Mouse (Mus musculus): Measurements from ENCODE around the gene Mllt6. TPM values are rescaled to one million over a fixed set of nuclear protein-coding genes. Genes with fewer than 3 reads are reported as not detected.

The Mllt6 gene
- total and polyA plus RNA-seq, 3 experiments, result 24.3 to 55.6 (median 43.0) TPM

GRCm38 (mm10) chr11:97697199-97697890 lies 34.1 kb downstream of the Mllt6 start:
- no peak overlapping the region for H3K27ac ChIP-seq (ENCODE audit: insufficient read depth, low read depth)
- no peak for DNase-seq (ENCODE audit: extremely low read depth)
- no peak for TF ChIP-seq CHD1 (IDR thresholded peaks at IDR 0.05; ENCODE audit: low read depth, low read length)
- no peak for TF ChIP-seq POLR2AphosphoS2 (IDR thresholded peaks at IDR 0.05; ENCODE audit: low read depth, low read length)
- no peak for TF ChIP-seq EP300 (IDR thresholded peaks at IDR 0.05; ENCODE audit: low read length)
- TF ChIP-seq TCF12 (IDR thresholded peaks at IDR 0.05; ENCODE audit: low read depth, low read length), result no peak
- 0 out of 2 replicates have a peak, but pooled peaks have one; percentile 34 for TF ChIP-seq TBP (conservative IDR thresholded peaks at IDR 0.05; ENCODE audit: low read depth, low read length)
- no peak overlapping the region for H3K4me2 ChIP-seq (ENCODE audit: insufficient read depth, low read depth, poor library complexity, severe bottlenecking)
- H3K4me1 ChIP-seq (ENCODE audit: control insufficient read depth in 1 of 2, insufficient read depth in 2 of 2), result peaks cover 9 to 40% of the 10 kb centered on the region in 2 experiments
- no peak overlapping the region for H3K9ac ChIP-seq (ENCODE audit: insufficient read depth, low read depth)
- no peaks in the 10 kb centered on the region; the same call in 1 of the 2 replicates for H3K79me2 ChIP-seq (replicated peaks; ENCODE audit: control insufficient read depth, extremely low read depth, insufficient read depth, poor library complexity, severe bottlenecking)
- no peaks in the 10 kb centered on the region for H3K9me3 ChIP-seq (replicated peaks; ENCODE audit: low read length)
- in situ Hi-C loops (cut with MboI; ENCODE audit: low pct_ligation_motif_present, low pct_unique_long_range_greater_than_20kb, low sequenced_read_pairs) (loop anchor here (5.0 kb wide), 1 partner anchor 65 kb away; no protein-coding TSS in a partner anchor), dilution Hi-C loops (cut with MboI; ENCODE audit: extremely low pct_ligation_motif_present, extremely low pct_unique_long_range_greater_than_20kb, low sequenced_read_pairs) (no loop called here)
- peaks cover 21% of the 10 kb centered on the region for H3K27me3 ChIP-seq (replicated peaks)
- H3K4me3 ChIP-seq (replicated peaks in 1 of 3; ENCODE audit: low read depth in 2 of 3, low read length in 2 of 3, poor library complexity in 1 of 3), result no peak overlapping the region
- H3K36me3 ChIP-seq (replicated peaks in 1 of 2; ENCODE audit: control insufficient read depth in 1 of 2, insufficient read depth in 1 of 2, low read length in 1 of 2), result peaks cover 10 to 24% of the 10 kb centered on the region in 2 experiments

GRCm38 (mm10) chr11:97697891-97698529 lies 34.8 kb downstream of the Mllt6 start:
- 0 out of 2 replicates have a peak, but pooled peaks have one; percentile 6 for TF ChIP-seq MAFK (IDR thresholded peaks at IDR 0.05; ENCODE audit: insufficient replicate concordance, low read length)
- no peak for TF ChIP-seq TCF12 (IDR thresholded peaks at IDR 0.05; ENCODE audit: low read depth, low read length)
- Histone ChIP-seq H3K36me3 (replicated peaks in 1 of 2; ENCODE audit: control insufficient read depth in 1 of 2, insufficient read depth in 1 of 2, low read length in 1 of 2) (peaks cover 4 to 17% of the 10 kb centered on the region in 2 experiments), H3K27ac (ENCODE audit: insufficient read depth, low read depth) (no peak overlapping the region), H3K9ac (ENCODE audit: insufficient read depth, low read depth) (peak overlapping the region; percentile 84; the same call in 1 of the 2 replicates), H3K9me3 (replicated peaks; ENCODE audit: low read length) (no peaks in the 10 kb centered on the region), H3K4me3 (replicated peaks in 1 of 3; ENCODE audit: low read depth in 2 of 3, low read length in 2 of 3, poor library complexity in 1 of 3) (peak overlapping the region; percentile 66 to 83 (median 72)), H3K4me1 (ENCODE audit: control insufficient read depth in 1 of 2, insufficient read depth in 2 of 2) (peaks cover 9 to 40% of the 10 kb centered on the region in 2 experiments), H3K4me2 (ENCODE audit: insufficient read depth, low read depth, poor library complexity, severe bottlenecking) (peak overlapping the region; percentile 46), H3K79me2 (replicated peaks; ENCODE audit: control insufficient read depth, extremely low read depth, insufficient read depth, poor library complexity, severe bottlenecking) (no peaks in the 10 kb centered on the region; the same call in 1 of the 2 replicates), H3K27me3 (replicated peaks) (peaks cover 21% of the 10 kb centered on the region)
- DNase-seq (ENCODE audit: extremely low read depth), result no peak
- dilution Hi-C loops (cut with MboI; ENCODE audit: extremely low pct_ligation_motif_present, extremely low pct_unique_long_range_greater_than_20kb, low sequenced_read_pairs) (no loop called here), in situ Hi-C loops (cut with MboI; ENCODE audit: low pct_ligation_motif_present, low pct_unique_long_range_greater_than_20kb, low sequenced_read_pairs) (loop anchor here (5.0 kb wide), 1 partner anchor 66 kb away; no protein-coding TSS in a partner anchor)

- H3K79me2 ChIP-seq (replicated peaks; ENCODE audit: control insufficient read depth, extremely low read depth, insufficient read depth, poor library complexity, severe bottlenecking), result peaks cover 7% of the 10 kb centered on the region
- H3K4me1 ChIP-seq (ENCODE audit: control insufficient read depth in 1 of 2, insufficient read depth in 2 of 2), result peaks cover 9 to 40% of the 10 kb centered on the region in 2 experiments
- H3K4me2 ChIP-seq (ENCODE audit: insufficient read depth, low read depth, poor library complexity, severe bottlenecking), result peak overlapping the region; percentile 46
- H3K9me3 ChIP-seq (replicated peaks; ENCODE audit: low read length), result no peaks in the 10 kb centered on the region
- H3K36me3 ChIP-seq (replicated peaks in 1 of 2; ENCODE audit: control insufficient read depth in 1 of 2, insufficient read depth in 1 of 2, low read length in 1 of 2), result peaks cover 2 to 11% of the 10 kb centered on the region in 2 experiments
- in situ Hi-C loops (cut with MboI; ENCODE audit: low pct_ligation_motif_present, low pct_unique_long_range_greater_than_20kb, low sequenced_read_pairs), result loop anchor here (5.0 kb wide), 1 partner anchor 67 kb away; no protein-coding TSS in a partner anchor
- H3K27me3 ChIP-seq (replicated peaks), result peaks cover 21% of the 10 kb centered on the region
- peak overlapping the region; percentile 16; the same call in 1 of the 2 replicates for H3K27ac ChIP-seq (ENCODE audit: insufficient read depth, low read depth)
- no peak for DNase-seq (ENCODE audit: extremely low read depth)
- dilution Hi-C loops (cut with MboI; ENCODE audit: extremely low pct_ligation_motif_present, extremely low pct_unique_long_range_greater_than_20kb, low sequenced_read_pairs), result no loop called here
- peak overlapping the region; percentile 84 for H3K9ac ChIP-seq (ENCODE audit: insufficient read depth, low read depth)
- peak overlapping the region; percentile 66 to 83 (median 72) for H3K4me3 ChIP-seq (replicated peaks in 1 of 3; ENCODE audit: low read depth in 2 of 3, low read length in 2 of 3, poor library complexity in 1 of 3)
- no peak for TF ChIP-seq MYC (IDR thresholded peaks at IDR 0.05; ENCODE audit: low read depth, low read length)
- no peak; the same call in 1 of the 2 replicates for TF ChIP-seq NELFE (IDR thresholded peaks at IDR 0.05; ENCODE audit: low read depth, low read length)
- no peak for TF ChIP-seq JUN (IDR thresholded peaks at IDR 0.05; ENCODE audit: insufficient read depth, low read depth, low read length)
- TF ChIP-seq BHLHE40 (IDR thresholded peaks at IDR 0.05; ENCODE audit: low read depth, low read length), result 0 out of 2 replicates have a peak, but pooled peaks have one; percentile 23
- no peak for TF ChIP-seq GABPA (IDR thresholded peaks at IDR 0.05; ENCODE audit: insufficient replicate concordance, low read depth, low read length)
- no peak; the same call in 1 of the 2 replicates for TF ChIP-seq MAX (IDR thresholded peaks at IDR 0.05; ENCODE audit: low read length)
- peak; percentile 29; the same call in 1 of the 2 replicates for TF ChIP-seq POLR2A (IDR thresholded peaks at IDR 0.05; ENCODE audit: low read depth, low read length)
- TF ChIP-seq RAD21 (IDR thresholded peaks at IDR 0.05; ENCODE audit: low read depth, low read length), result peak; percentile 35
- no peak for TF ChIP-seq NRF1 (IDR thresholded peaks at IDR 0.05; ENCODE audit: low read depth, low read length)
- TF ChIP-seq TCF12 (IDR thresholded peaks at IDR 0.05; ENCODE audit: low read depth, low read length), result no peak
- TF ChIP-seq PAX5 (IDR thresholded peaks at IDR 0.05; ENCODE audit: low read length), result no peak
- peak in 1 of 2 experiments; percentile 70; a peak in 2 of 4 replicates for TF ChIP-seq CTCF (conservative IDR thresholded peaks at IDR 0.05 in 1 of 2, IDR thresholded peaks at IDR 0.05 in 1 of 2; ENCODE audit: low read depth in 2 of 2, low read length in 2 of 2)
- no peak for TF ChIP-seq MAFK (IDR thresholded peaks at IDR 0.05; ENCODE audit: insufficient replicate concordance, low read length)
- TF ChIP-seq ZC3H11A (IDR thresholded peaks at IDR 0.05; ENCODE audit: low read depth, low read length), result no peak
- no peak for TF ChIP-seq ZMIZ1 (IDR thresholded peaks at IDR 0.05; ENCODE audit: low read depth, low read length)
- TF ChIP-seq KAT2A (IDR thresholded peaks at IDR 0.05; ENCODE audit: insufficient replicate concordance, low read length), result no peak
Observed at GRCm38 (mm10) chr11:97698741-97699611, 35.8 kb downstream of the Mllt6 start.
